In genomic region chr9:27176154-27176553, GRCm38 (mm10) we compare ENCODE assay signal across 8 mouse cellular contexts. TPM values are rescaled to one million over a fixed set of nuclear protein-coding genes. Genes with fewer than 3 reads are reported as not detected.
DNase-seq lines count a peak whose midpoint lies in the region; ATAC-seq lines count a peak whose summit lies in the region.

No protein-coding gene starts in this region.

- WGBS in heart, embryonic 11.5 days (ENCODE audit: insufficient replicate concordance) = 2% methylated on average over 2 of the region's 2 CpGs
- 1% methylated on average over 2 of the region's 2 CpGs for WGBS in forebrain, embryonic 14.5 days
- 0% methylated on average over 2 of the region's 2 CpGs for WGBS in hindbrain, embryonic 12.5 days
- WGBS in stomach, embryonic 14.5 days = 0% methylated on average over 2 of the region's 2 CpGs

- no peaks in the 10 kb centered on the region for H3K4me1 ChIP-seq in heart, embryonic 11.5 days (ENCODE audit: control insufficient read depth, insufficient read depth, low read length)
- H3K4me1 ChIP-seq in forebrain, embryonic 14.5 days (ENCODE audit: control insufficient read depth, insufficient read depth, low read length) = peaks cover 2% of the 10 kb centered on the region; the same call in 1 of the 2 replicates
- peaks cover 7% of the 10 kb centered on the region for H3K4me1 ChIP-seq in hindbrain, embryonic 12.5 days
- H3K4me1 ChIP-seq in stomach, embryonic 14.5 days (ENCODE audit: control insufficient read depth, insufficient read depth, low read length) = no peaks in the 10 kb centered on the region

- no peaks in the 10 kb centered on the region for H3K9me3 ChIP-seq in heart, embryonic 11.5 days (replicated peaks; ENCODE audit: control insufficient read depth, low read length)
- H3K9me3 ChIP-seq in forebrain, embryonic 14.5 days (replicated peaks; ENCODE audit: control insufficient read depth, low read length) = no peaks in the 10 kb centered on the region
- H3K9me3 ChIP-seq in hindbrain, embryonic 12.5 days (replicated peaks) = no peaks in the 10 kb centered on the region
- no peaks in the 10 kb centered on the region for H3K9me3 ChIP-seq in stomach, embryonic 14.5 days (ENCODE audit: control insufficient read depth, low read depth, low read length)

- no peaks in the 10 kb centered on the region for H3K27me3 ChIP-seq in heart, embryonic 11.5 days (ENCODE audit: control insufficient read depth, insufficient read depth, low read length)
- H3K27me3 ChIP-seq in forebrain, embryonic 14.5 days (replicated peaks; ENCODE audit: control insufficient read depth, insufficient read depth, low read length) = no peaks in the 10 kb centered on the region
- H3K27me3 ChIP-seq in hindbrain, embryonic 12.5 days = no peaks in the 10 kb centered on the region
- H3K27me3 ChIP-seq in stomach, embryonic 14.5 days (ENCODE audit: control insufficient read depth, insufficient read depth, low read length) = no peaks in the 10 kb centered on the region

- H3K36me3 ChIP-seq in heart, embryonic 11.5 days (ENCODE audit: control insufficient read depth, insufficient read depth, low read length) = no peaks in the 10 kb centered on the region
- H3K36me3 ChIP-seq in forebrain, embryonic 14.5 days (ENCODE audit: control insufficient read depth, insufficient read depth, low read length) = no peaks in the 10 kb centered on the region
- H3K36me3 ChIP-seq in hindbrain, embryonic 12.5 days = no peaks in the 10 kb centered on the region
- no peaks in the 10 kb centered on the region for H3K36me3 ChIP-seq in stomach, embryonic 14.5 days (ENCODE audit: control insufficient read depth, insufficient read depth, low read length)

- peak; percentile 93 for DNase-seq in heart, adult 11 months
- DNase-seq in c-Kit-positive CD71-positive TER-119-positive erythroid progenitor cells, embryonic 14.5 days (ENCODE audit: low spot score) = peak; percentile 29
- peak; percentile 91 for DNase-seq in forebrain, embryonic 14.5 days (ENCODE audit: low spot score)
- DNase-seq in layer of hippocampus, adult 8-10 months (ENCODE audit: low spot score in 2 of 2) = peak; percentile 60 to 65

- ATAC-seq in heart, embryonic 11.5 days (replicated peaks; ENCODE audit: insufficient number of reproducible peaks, low FRiP score, low TSS enrichment) = no peak
- ATAC-seq in forebrain, embryonic 14.5 days = peak; percentile 69
- ATAC-seq in hindbrain, embryonic 12.5 days (ENCODE audit: low FRiP score) = peak; percentile 74; the same call in 1 of the 2 replicates
- ATAC-seq in megakaryocyte, adult 5-6 weeks (ENCODE audit: poor library complexity, severe bottlenecking) = peak; percentile 43; the same call in 1 of the 2 replicates
- peak; percentile 65; the same call in 1 of the 2 replicates for ATAC-seq in stomach, embryonic 14.5 days (ENCODE audit: insufficient number of reproducible peaks, insufficient read depth, low FRiP score, low read depth)

- H3K4me3 ChIP-seq in heart, embryonic 11.5 days (ENCODE audit: low read depth, low read length) = no peak overlapping the region
- H3K4me3 ChIP-seq in forebrain, embryonic 14.5 days (ENCODE audit: low read depth, low read length) = no peak overlapping the region
- H3K4me3 ChIP-seq in hindbrain, embryonic 12.5 days = no peak overlapping the region
- H3K4me3 ChIP-seq in stomach, embryonic 14.5 days (ENCODE audit: low read depth, low read length) = no peak overlapping the region

- H3K9ac ChIP-seq in heart, embryonic 11.5 days (ENCODE audit: low read depth, low read length) = no peak overlapping the region
- H3K9ac ChIP-seq in forebrain, embryonic 14.5 days (ENCODE audit: low read length) = no peak overlapping the region
- no peak overlapping the region for H3K9ac ChIP-seq in hindbrain, embryonic 12.5 days
- H3K9ac ChIP-seq in stomach, embryonic 14.5 days (replicated peaks; ENCODE audit: low read depth, low read length) = no peak overlapping the region

- H3K4me2 ChIP-seq in heart, embryonic 11.5 days = no peak overlapping the region
- no peak overlapping the region for H3K4me2 ChIP-seq in forebrain, embryonic 14.5 days (ENCODE audit: low read length)
- no peak overlapping the region for H3K4me2 ChIP-seq in hindbrain, embryonic 12.5 days (replicated peaks)
- no peak overlapping the region for H3K4me2 ChIP-seq in stomach, embryonic 14.5 days (replicated peaks; ENCODE audit: low read depth, low read length)

- no peak overlapping the region for H3K27ac ChIP-seq in heart, embryonic 11.5 days (ENCODE audit: low read depth, low read length)
- no peak overlapping the region for H3K27ac ChIP-seq in forebrain, embryonic 14.5 days (ENCODE audit: low read depth, low read length)
- no peak overlapping the region for H3K27ac ChIP-seq in hindbrain, embryonic 12.5 days
- H3K27ac ChIP-seq in stomach, embryonic 14.5 days (ENCODE audit: low read length) = no peak overlapping the region

RNA-seq across cellular contexts. Expression of gene Jam3, which starts 20.9 kb away (rescaled TPM):
- polyA plus RNA-seq in heart, embryonic 11.5 days (2014; fragmentation: Nextera tagmentation; extraction: Ambion mirVana) = 50.1 and 56.1 TPM in 2 replicates
- polyA plus RNA-seq in forebrain, embryonic 14.5 days (2014; fragmentation: Nextera tagmentation; extraction: Ambion mirVana) = 66.6 and 72.1 TPM in 2 replicates
- polyA plus RNA-seq in hindbrain, embryonic 12.5 days (2016; fragmentation: Nextera tagmentation; extraction: Ambion mirVana) = 131 and 133 TPM in 2 replicates
- total RNA-seq in layer of hippocampus, adult 8-10 months (2022) = 10 to 100 TPM; 37.2 to 45.0 (median 41.6) TPM
- total RNA-seq in megakaryocyte, adult 5-6 weeks (2015) = not detected in 2 replicates
- not detected in 2 replicates for total RNA-seq in megakaryocyte, adult 5-6 weeks (2017)
- polyA plus RNA-seq in stomach, embryonic 14.5 days (2014; fragmentation: Nextera tagmentation; extraction: Ambion mirVana) = 70.0 and 70.5 TPM in 2 replicates

Comparison
In these comparisons a context has a peak if more than half of its experiments do, and no peak if none do; other contexts are left out.
1. DNase-seq: peak in every context shown above with its lines; median percentile 93 in heart, adult 11 months; 91 in forebrain, embryonic 14.5 days; 62 in layer of hippocampus, adult 8-10 months; 29 in c-Kit-positive CD71-positive TER-119-positive erythroid progenitor cells, embryonic 14.5 days.